ENCODE assay signal across 24 mouse cellular contexts in the genomic region with DNA sequence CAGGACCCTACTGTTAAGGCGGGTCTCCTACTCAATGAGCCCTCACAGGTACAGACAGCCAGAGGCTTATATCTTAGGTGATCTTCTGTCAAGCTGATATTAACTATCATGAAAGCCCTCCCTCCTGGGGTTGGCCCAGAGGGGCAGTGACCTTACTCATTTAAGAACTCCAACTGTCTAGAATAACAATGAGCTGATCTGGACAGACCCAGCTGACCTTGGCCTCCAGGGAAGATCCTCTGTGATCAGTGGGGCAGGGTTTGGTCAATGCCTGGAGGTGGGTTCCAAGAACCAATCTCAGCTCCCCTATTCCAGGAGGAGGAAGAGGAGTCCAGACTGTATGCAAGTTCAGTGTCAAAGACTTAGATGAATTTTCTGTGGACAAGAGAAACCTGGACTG. TPM values are rescaled to one million over a fixed set of nuclear protein-coding genes. Genes with fewer than 3 reads are reported as not detected.
DNase-seq lines count a peak whose midpoint lies in the region; ATAC-seq and TF ChIP-seq lines count a peak whose summit lies in the region.
"Had no signal": no experiment of that assay in that cellular context is flagged by ENCODE, and none has a peak within 500 bp of the region (broad histone marks: within the 10 kb centered on the region; RNA-seq: fewer than 3 reads in every experiment).

No protein-coding gene starts in this region.

- no peak for TF ChIP-seq POLR2A in kidney, adult 2 months (IDR thresholded peaks at IDR 0.05; ENCODE audit: low read depth, low read length)
- no peak for TF ChIP-seq POLR2A in lung, adult 2 months (IDR thresholded peaks at IDR 0.05; ENCODE audit: borderline replicate concordance, extremely low read depth, low read depth, low read length)

- TF ChIP-seq CTCF in kidney, adult 2 months (conservative IDR thresholded peaks at IDR 0.05; ENCODE audit: insufficient read depth, insufficient read length, low read depth, low read length): no peak
- TF ChIP-seq CTCF in kidney, postnatal 0 days (IDR thresholded peaks at IDR 0.05; ENCODE audit: low read depth): no peak
- TF ChIP-seq CTCF in lung, postnatal 0 days (IDR thresholded peaks at IDR 0.05): no peak
- no peak for TF ChIP-seq CTCF in lung, adult 2 months (IDR thresholded peaks at IDR 0.05; ENCODE audit: insufficient read depth, low read length)

- no peak overlapping the region for H3K9ac ChIP-seq in forebrain, embryonic 11.5 days (ENCODE audit: low read length)
- no peak overlapping the region for H3K9ac ChIP-seq in kidney, postnatal 0 days (ENCODE audit: low read depth, low read length)
- no peak overlapping the region for H3K9ac ChIP-seq in lung, postnatal 0 days (replicated peaks; ENCODE audit: low read depth)
- H3K9ac ChIP-seq: forebrain, embryonic 12.5 days; forebrain, embryonic 15.5 days; heart, embryonic 12.5 days; heart, embryonic 15.5 days; hindbrain, embryonic 15.5 days had no signal

- no peak overlapping the region for H3K4me3 ChIP-seq in forebrain, embryonic 10.5 days
- no peak overlapping the region for H3K4me3 ChIP-seq in forebrain, embryonic 11.5 days (ENCODE audit: low read depth, low read length)
- no peak overlapping the region for H3K4me3 ChIP-seq in kidney, adult 2 months (ENCODE audit: insufficient read depth, low read depth, low read length)
- no peak overlapping the region for H3K4me3 ChIP-seq in kidney, postnatal 0 days (replicated peaks; ENCODE audit: low read depth, low read length)
- no peak overlapping the region for H3K4me3 ChIP-seq in lung, postnatal 0 days (ENCODE audit: low read depth, low read length)
- no peak overlapping the region for H3K4me3 ChIP-seq in lung, adult 2 months (replicated peaks; ENCODE audit: extremely low read depth, low read depth, low read length)
- H3K4me3 ChIP-seq: forebrain, embryonic 12.5 days; forebrain, embryonic 15.5 days; heart, embryonic 12.5 days; heart, embryonic 15.5 days; hindbrain, embryonic 15.5 days had no signal

- 94% methylated on average over 1 of the region's 1 CpGs for WGBS in forebrain, embryonic 10.5 days
- 91% methylated on average over 1 of the region's 1 CpGs for WGBS in forebrain, embryonic 11.5 days
- WGBS in kidney, adult 2 months: 79% methylated on average over 1 of the region's 1 CpGs
- 92% methylated on average over 1 of the region's 1 CpGs for WGBS in kidney, postnatal 0 days
- 72% methylated on average over 1 of the region's 1 CpGs for WGBS in lung, postnatal 0 days
- WGBS in lung, adult 2 months: 88% methylated on average over 1 of the region's 1 CpGs

- no peak for TF ChIP-seq EP300 in lung, postnatal 0 days (IDR thresholded peaks at IDR 0.05)

- ATAC-seq in forebrain, embryonic 11.5 days (replicated peaks; ENCODE audit: low FRiP score): no peak
- no peak for ATAC-seq in kidney, postnatal 0 days (replicated peaks; ENCODE audit: low FRiP score, low read depth)
- no peak for ATAC-seq in lung, postnatal 0 days
- ATAC-seq: forebrain, embryonic 15.5 days had no signal

- H3K4me2 ChIP-seq in forebrain, embryonic 11.5 days (ENCODE audit: low read depth, low read length, severe bottlenecking): no peak overlapping the region
- H3K4me2 ChIP-seq in kidney, postnatal 0 days (ENCODE audit: low read length): no peak overlapping the region
- H3K4me2 ChIP-seq in lung, postnatal 0 days (replicated peaks; ENCODE audit: low read depth, low read length): no peak overlapping the region
- H3K4me2 ChIP-seq: forebrain, embryonic 12.5 days; forebrain, embryonic 15.5 days; heart, embryonic 12.5 days; heart, embryonic 15.5 days; hindbrain, embryonic 15.5 days had no signal

- DNase-seq in forebrain, embryonic 10.5 days (ENCODE audit: extremely low spot score, low spot score): no peak
- no peak for DNase-seq in forebrain, embryonic 11.5 days (ENCODE audit: low spot score)
- peak; percentile 68 for DNase-seq in kidney, adult 2 months
- no peak for DNase-seq in kidney, postnatal 10 days
- DNase-seq in kidney, postnatal 0 days (ENCODE audit: low spot score): no peak
- DNase-seq in kidney, postnatal 14 days: no peak
- DNase-seq in lung, postnatal 0 days (ENCODE audit: low spot score): no peak
- no peak for DNase-seq in lung, adult 2 months
- DNase-seq: adrenal gland, postnatal 10 days; adrenal gland, postnatal 36 days; cerebellum, adult 18-20 months; cerebellum, adult 9-10 months; cerebellum, postnatal 14 days; gastrocnemius, postnatal 25 days; heart, adult 18-20 months; heart, postnatal 10 days; heart, postnatal 36 days had no signal

- peaks cover 75% of the 10 kb centered on the region for H3K4me1 ChIP-seq in forebrain, embryonic 10.5 days
- peaks cover 14% of the 10 kb centered on the region; the same call in 1 of the 2 replicates for H3K4me1 ChIP-seq in forebrain, embryonic 11.5 days (replicated peaks; ENCODE audit: control insufficient read depth, insufficient read depth, low read length)
- H3K4me1 ChIP-seq in kidney, adult 2 months (ENCODE audit: control insufficient read depth, insufficient read depth, low read length): peaks cover 69% of the 10 kb centered on the region
- H3K4me1 ChIP-seq in kidney, postnatal 0 days (replicated peaks; ENCODE audit: insufficient read depth, low read length): peaks cover 37% of the 10 kb centered on the region
- peaks cover 8% of the 10 kb centered on the region for H3K4me1 ChIP-seq in lung, postnatal 0 days (ENCODE audit: insufficient read depth, low read depth, low read length)
- H3K4me1 ChIP-seq in lung, adult 2 months (ENCODE audit: control insufficient read depth, insufficient read depth, low read length): no peaks in the 10 kb centered on the region
- H3K4me1 ChIP-seq: heart, embryonic 12.5 days had no signal

- H3K27ac ChIP-seq in forebrain, embryonic 10.5 days: peak overlapping the region; percentile 83
- no peak overlapping the region for H3K27ac ChIP-seq in forebrain, embryonic 11.5 days (ENCODE audit: low read depth, low read length)
- peak overlapping the region; percentile 78 for H3K27ac ChIP-seq in kidney, adult 2 months (ENCODE audit: insufficient read depth, low read depth, low read length)
- peak overlapping the region; percentile 77 for H3K27ac ChIP-seq in kidney, postnatal 0 days
- H3K27ac ChIP-seq in lung, postnatal 0 days (ENCODE audit: low read length): peak overlapping the region; percentile 58; the same call in 1 of the 2 replicates
- H3K27ac ChIP-seq: forebrain, embryonic 12.5 days; forebrain, embryonic 15.5 days; heart, embryonic 15.5 days; hindbrain, embryonic 15.5 days had no signal

- H3K9me3 ChIP-seq in forebrain, embryonic 10.5 days: no peaks in the 10 kb centered on the region
- H3K9me3 ChIP-seq in forebrain, embryonic 11.5 days (ENCODE audit: control insufficient read depth, low read length): no peaks in the 10 kb centered on the region
- H3K9me3 ChIP-seq in kidney, postnatal 0 days (replicated peaks; ENCODE audit: low read length): no peaks in the 10 kb centered on the region
- no peaks in the 10 kb centered on the region for H3K9me3 ChIP-seq in lung, postnatal 0 days (ENCODE audit: low read length)
- H3K9me3 ChIP-seq: forebrain, embryonic 12.5 days; forebrain, embryonic 15.5 days; heart, embryonic 12.5 days; heart, embryonic 15.5 days; hindbrain, embryonic 15.5 days had no signal

- H3K27me3 ChIP-seq in forebrain, embryonic 10.5 days (ENCODE audit: poor library complexity, severe bottlenecking): no peaks in the 10 kb centered on the region
- H3K27me3 ChIP-seq in forebrain, embryonic 11.5 days (ENCODE audit: control insufficient read depth, insufficient read depth, low read length): no peaks in the 10 kb centered on the region
- no peaks in the 10 kb centered on the region for H3K27me3 ChIP-seq in kidney, adult 2 months (replicated peaks; ENCODE audit: control insufficient read depth, insufficient read depth, low read length)
- H3K27me3 ChIP-seq in kidney, postnatal 0 days (ENCODE audit: insufficient read depth, low read length): no peaks in the 10 kb centered on the region
- no peaks in the 10 kb centered on the region for H3K27me3 ChIP-seq in lung, postnatal 0 days (replicated peaks; ENCODE audit: insufficient read depth, low read length)
- H3K27me3 ChIP-seq: forebrain, embryonic 12.5 days; forebrain, embryonic 15.5 days; heart, embryonic 12.5 days; heart, embryonic 15.5 days; hindbrain, embryonic 15.5 days; Patski had no signal

- no peaks in the 10 kb centered on the region for H3K36me3 ChIP-seq in forebrain, embryonic 10.5 days (replicated peaks)
- no peaks in the 10 kb centered on the region for H3K36me3 ChIP-seq in forebrain, embryonic 11.5 days (ENCODE audit: control insufficient read depth, insufficient read depth, low read length)
- H3K36me3 ChIP-seq in kidney, adult 2 months (ENCODE audit: control insufficient read depth, insufficient read depth, low read length): no peaks in the 10 kb centered on the region
- H3K36me3 ChIP-seq in kidney, postnatal 0 days (ENCODE audit: insufficient read depth, low read length): no peaks in the 10 kb centered on the region
- H3K36me3 ChIP-seq in lung, postnatal 0 days (ENCODE audit: insufficient read depth, low read length): no peaks in the 10 kb centered on the region
- H3K36me3 ChIP-seq: forebrain, embryonic 12.5 days; forebrain, embryonic 15.5 days; G1E; heart, embryonic 12.5 days; heart, embryonic 15.5 days; hindbrain, embryonic 15.5 days had no signal

RNA-seq across cellular contexts. Expression of gene Wwc1, which starts 45.2 kb away (rescaled TPM):
- 4.2 and 4.9 TPM in 2 replicates for polyA plus RNA-seq in forebrain, embryonic 10.5 days (2016; fragmentation: Nextera tagmentation; extraction: Ambion mirVana)
- 10.6 and 15.9 TPM in 2 replicates for polyA plus RNA-seq in forebrain, embryonic 11.5 days (2014; fragmentation: Nextera tagmentation; extraction: Ambion mirVana)
- polyA plus RNA-seq in kidney, adult 2 months (2012; rRNA removed): 91.9 and 110 TPM in 2 replicates
- 15.6 and 20.4 TPM in 2 replicates for polyA plus RNA-seq in kidney, postnatal 0 days (2015; fragmentation: Nextera tagmentation; extraction: Ambion mirVana)
- polyA plus RNA-seq in lung, postnatal 0 days (2015; fragmentation: Nextera tagmentation; extraction: Ambion mirVana): 22.1 and 31.0 TPM in 2 replicates
- polyA plus RNA-seq in lung, adult 2 months (2012; rRNA removed): 97.0 and 99.9 TPM in 2 replicates
